Mouse (Mus musculus) cortical plate, adult 2 months (tissue): ENCODE data around the gene Elmo3.

Experiments used
- CTCF ChIP-seq: fragments of 200-500 bp; IDR thresholded peaks from 2 replicates; pipeline ENCODE4 v1.5.1; 2011; ENCODE audit warnings: mild to moderate bottlenecking, control low read depth, low read length; ENCODE audit not compliant: insufficient read depth; ENCODE audit errors: extremely low read depth
- POLR2A ChIP-seq: fragments of 200-500 bp; IDR thresholded peaks from 2 replicates; pipeline ENCODE4 v1.6.1; 2011; ENCODE audit warnings: mild to moderate bottlenecking, low read length, control low read depth; ENCODE audit not compliant: insufficient read depth; ENCODE audit errors: extremely low read depth

DNA sequence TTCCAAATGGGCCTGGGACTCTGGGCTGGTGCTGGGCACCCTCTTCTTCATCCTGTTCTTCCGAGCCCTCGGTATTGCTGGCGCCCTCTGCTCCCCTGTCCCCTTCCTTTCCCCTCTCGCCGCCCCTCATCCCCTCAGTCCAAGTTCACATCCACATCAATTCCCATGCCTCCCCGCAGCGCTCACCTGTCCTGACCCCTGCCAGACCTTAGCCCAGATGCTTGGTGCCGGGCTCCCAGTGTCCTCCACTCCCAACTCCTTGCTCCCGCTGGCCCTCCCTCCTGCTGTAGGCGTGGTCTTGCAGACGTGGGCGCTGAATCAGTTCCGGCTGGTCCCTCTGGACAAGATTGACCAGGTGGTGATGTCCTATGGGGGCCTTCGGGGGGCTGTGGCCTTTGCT lies 51.3 kb downstream of the Elmo3 start:
- TF ChIP-seq CTCF (no peak), POLR2A (no peak)
